Mouse (Mus musculus): ENCODE data around the gene Slc26a1.
"Not testable (repeated sequence)": the region's sequence is repeated elsewhere in the genome, so short reads cannot be mapped to it uniquely, and the experiment has no call there.

Gene Slc26a1

GRCm38 (mm10) chr5:108655891-108656650 is 19.3 kb downstream of the Slc26a1 start:
- no peak for DNase-seq (ENCODE audit: low read depth, low spot score)

GRCm38 (mm10) chr5:108655381-108655780 is 20.0 kb downstream of the Slc26a1 start:
- no peak for DNase-seq (ENCODE audit: low read depth, low spot score)

DNA sequence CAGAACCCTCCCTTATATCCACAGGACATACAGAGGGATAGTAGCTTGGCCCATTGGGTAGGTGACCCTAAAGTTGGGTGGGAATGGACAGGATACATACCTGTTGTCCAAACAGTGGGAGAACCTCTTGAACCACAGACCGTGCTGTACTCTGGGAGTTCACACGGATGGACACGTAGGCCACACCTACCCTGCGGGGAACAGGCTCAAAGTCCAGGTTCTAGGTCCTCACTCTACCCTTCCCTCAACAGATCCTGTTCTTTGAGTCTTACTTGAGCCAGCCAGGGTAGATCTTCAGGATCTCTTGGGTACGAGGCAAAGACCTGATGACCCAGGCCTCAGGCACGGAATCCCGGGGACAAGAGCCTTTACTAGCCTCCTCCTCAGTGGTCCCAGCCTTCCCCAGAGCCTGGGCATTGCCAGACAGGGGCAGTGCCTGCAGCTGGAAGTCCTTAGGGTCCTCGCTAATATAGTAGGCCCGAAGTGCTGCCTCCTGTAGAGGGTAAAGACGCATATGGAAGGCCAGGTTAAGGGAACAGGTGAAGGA is 20.9 kb downstream of the Slc26a1 start:
- no peak for DNase-seq (ENCODE audit: low read depth, low spot score)

DNA sequence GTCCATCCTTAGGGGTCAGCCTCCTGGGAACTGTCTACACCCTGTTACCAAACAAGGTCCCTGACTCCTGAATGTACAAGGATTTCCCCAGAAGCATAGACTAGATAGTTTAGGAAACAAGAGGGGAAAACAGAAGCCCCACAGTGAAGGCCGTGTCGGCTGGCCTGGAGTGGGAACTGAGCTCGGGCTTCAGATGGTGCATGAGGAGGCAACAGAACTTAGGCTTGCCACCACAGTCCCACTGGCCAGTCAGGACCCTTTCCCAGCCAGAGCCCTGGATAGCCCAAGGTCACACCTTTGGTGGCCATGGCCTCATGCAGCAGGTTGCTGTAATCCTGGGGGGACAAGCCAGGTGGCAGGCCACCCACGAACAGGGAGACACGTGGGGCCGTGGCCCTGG is 22.0 kb downstream of the Slc26a1 start:
- DNase-seq (ENCODE audit: low read depth, low spot score), result no peak

- DNase-seq (ENCODE audit: low read depth, low spot score), result peak; percentile 46
Measured at GRCm38 (mm10) chr5:108651823-108652222, 23.5 kb downstream of the Slc26a1 start.

DNA sequence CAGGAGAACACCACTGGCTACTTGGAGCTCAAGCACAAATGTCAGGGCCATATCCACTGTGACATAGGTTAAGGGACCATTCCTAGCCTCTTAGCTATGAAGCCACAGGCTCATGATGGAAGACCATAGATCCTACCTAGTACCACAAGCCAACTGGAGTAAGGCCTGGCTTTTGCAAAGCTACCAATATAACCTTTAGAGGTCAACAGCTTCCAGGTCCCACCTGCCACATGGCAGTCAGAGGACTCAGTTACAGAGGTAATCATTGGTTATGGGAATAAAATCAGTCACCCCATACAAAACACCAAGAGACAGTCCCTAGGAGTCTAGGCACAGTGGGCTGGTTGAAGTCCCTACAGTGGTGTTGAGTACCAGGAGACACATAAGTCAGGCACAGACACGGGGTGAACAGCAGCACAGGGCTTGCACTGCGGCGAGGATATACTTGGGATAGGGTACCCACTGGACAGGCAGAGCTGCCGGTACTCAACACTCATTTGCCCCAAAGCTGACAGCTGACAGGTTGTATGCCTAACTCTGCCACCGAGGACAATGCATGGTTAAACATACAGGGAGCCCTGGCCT is 24.1 kb downstream of the Slc26a1 start:
- DNase-seq (ENCODE audit: low read depth, low spot score), result no peak

- DNase-seq (ENCODE audit: low read depth, low spot score), result no peak
Measured at GRCm38 (mm10) chr5:108650341-108650740, 25.0 kb downstream of the Slc26a1 start.

DNA sequence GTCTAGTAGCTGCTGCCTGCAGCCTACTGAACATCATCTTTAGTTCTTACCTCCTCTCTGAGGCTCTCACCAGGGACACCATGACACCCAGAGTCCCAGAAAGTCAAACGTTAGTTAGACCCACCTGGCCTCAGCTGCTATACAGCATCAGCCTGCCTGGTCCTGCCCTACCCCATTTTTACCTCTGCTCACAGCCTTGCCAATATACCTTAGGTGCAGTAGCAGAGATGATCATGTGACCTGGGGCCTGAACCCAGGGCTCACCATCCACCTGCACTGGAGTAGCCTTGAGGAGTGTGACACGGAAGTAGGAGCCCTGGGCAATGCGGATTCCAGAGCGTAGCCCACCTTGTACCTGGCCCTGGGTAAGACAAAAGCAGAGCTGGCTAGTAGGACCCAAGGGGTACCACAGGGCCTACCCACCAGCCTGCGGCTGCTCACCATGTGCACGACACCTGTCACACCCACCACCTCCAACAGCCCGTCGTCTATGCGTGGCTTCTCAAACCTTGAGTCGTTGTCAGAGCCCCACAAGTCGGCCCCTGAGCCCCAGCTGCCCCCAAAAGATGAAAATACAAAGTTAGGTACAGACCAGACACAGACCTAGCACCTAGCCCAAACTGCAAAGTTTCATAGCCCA is 26.3 kb downstream of the Slc26a1 start:
- no peak for DNase-seq (ENCODE audit: low read depth, low spot score)

DNA sequence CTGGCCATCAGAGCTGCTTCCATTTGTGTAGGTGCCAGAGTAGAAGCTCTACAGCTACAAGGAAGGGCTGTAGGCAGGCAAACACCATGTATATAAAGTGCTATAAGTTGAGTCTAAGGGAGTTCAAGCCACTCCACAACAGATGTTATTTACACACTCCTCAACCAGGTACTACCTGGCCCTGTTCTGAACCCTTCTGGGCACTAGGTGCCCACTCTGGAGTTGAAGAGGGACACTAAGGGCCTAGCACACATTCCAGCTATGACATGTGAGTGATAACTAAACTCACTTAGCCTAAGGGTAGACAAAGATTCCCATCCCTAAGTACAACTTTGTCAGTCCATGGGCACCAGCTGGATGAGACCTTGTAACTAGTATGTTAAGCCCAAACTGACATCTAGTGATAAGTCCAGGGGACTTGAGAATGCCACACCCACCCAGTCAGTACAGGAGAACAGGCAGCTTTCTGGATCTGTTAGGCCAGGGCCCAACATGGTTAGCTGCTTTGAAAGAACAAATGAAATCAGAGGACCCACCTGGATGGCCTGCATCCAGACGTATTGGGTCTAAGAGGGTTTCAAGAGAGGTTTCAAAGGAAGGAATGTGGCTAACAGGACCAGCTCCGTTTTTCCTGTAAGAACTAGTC is 27.4 kb downstream of the Slc26a1 start:
- no peak for DNase-seq (ENCODE audit: low read depth, low spot score)

DNA sequence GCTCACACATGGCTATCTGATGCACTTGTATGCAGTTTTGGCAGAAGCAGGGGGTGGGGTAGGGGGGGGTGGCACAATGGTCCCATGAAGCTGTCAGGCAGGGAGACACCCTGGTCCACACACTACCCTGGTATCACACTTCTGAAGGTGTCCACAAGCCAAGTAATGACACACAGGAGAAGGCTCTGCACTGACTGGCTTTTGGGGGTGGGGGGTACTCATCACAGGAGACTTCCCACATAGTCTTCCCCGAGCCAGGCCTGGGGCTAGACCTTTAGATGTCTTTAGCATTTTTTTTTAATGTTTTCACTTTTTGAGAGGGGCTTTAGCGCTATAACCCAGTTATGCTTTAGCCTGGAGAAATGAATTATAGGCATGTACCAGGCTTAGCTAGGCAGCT is 28.1 kb downstream of the Slc26a1 start:
- DNase-seq (ENCODE audit: low read depth, low spot score), result no peak

GRCm38 (mm10) chr5:108646343-108646660 is 29.1 kb downstream of the Slc26a1 start:
- no peak for DNase-seq (ENCODE audit: low read depth, low spot score)

- DNase-seq (ENCODE audit: low read depth, low spot score), result peak; percentile 48
Measured at GRCm38 (mm10) chr5:108645651-108646342, 29.6 kb downstream of the Slc26a1 start.

DNA sequence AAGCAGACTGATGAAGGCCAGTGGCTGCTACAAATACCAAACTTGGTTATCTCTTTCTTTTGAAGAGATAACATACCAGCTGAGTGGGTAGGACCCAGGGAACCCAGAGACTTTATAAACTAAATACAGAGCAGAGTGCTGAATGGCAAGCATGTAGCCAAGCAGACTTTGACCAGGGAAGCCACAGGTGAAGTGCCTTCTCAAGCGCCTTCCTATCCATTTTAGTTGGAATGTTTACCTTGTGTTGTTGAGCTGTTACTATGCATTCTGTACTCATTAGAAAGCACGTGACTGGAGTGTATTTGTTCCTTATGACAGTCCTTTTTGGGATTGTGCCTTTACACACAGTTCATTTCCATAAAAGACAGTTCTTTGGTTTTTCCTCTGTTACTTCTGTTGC is 31.7 kb downstream of the Slc26a1 start:
- no peak for DNase-seq (ENCODE audit: low read depth, low spot score)

DNA sequence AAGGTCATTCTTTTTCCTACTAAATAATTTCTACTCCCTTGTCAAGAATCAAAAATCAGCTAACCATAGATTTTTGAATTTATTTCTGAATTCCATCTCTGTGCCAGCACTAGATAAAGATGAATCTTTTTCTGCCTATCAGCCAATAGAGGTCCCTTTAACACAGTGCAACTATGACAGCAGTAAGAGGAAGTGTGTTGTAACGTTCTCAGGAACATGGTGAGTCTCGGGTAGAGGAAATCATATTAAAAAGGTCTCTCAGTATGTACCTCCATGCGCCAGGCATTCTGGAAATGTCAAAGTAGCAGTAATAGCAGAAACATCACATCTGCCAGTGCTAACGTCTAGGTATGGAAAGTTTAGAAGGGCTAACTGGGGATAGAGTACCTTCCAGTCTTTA is 39.2 kb downstream of the Slc26a1 start:
- DNase-seq (ENCODE audit: low read depth, low spot score), result no peak

- not testable (repeated sequence) for DNase-seq (ENCODE audit: low read depth, low spot score)
Measured at GRCm38 (mm10) chr5:108634088-108634487, 41.3 kb downstream of the Slc26a1 start.

DNA sequence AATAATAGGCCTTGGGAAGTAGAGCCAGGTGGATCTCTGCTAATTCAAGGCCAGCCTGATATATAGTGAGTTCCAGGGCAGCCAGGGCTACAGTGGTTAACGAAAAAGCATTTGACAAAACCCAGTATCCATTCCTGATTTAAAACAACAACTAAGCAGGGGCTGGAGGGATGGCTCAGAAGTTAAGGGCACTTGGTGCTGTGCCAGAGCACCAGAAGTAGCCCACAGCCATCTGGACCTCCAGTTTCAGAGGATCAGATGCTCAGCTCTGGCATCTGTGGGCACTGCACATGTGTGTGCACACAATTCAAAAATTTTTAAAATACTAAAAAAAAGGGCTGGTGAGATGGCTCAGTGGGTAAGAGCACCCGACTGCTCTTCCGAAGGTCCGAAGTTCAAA is 41.7 kb downstream of the Slc26a1 start:
- no peak for DNase-seq (ENCODE audit: low read depth, low spot score)

DNA sequence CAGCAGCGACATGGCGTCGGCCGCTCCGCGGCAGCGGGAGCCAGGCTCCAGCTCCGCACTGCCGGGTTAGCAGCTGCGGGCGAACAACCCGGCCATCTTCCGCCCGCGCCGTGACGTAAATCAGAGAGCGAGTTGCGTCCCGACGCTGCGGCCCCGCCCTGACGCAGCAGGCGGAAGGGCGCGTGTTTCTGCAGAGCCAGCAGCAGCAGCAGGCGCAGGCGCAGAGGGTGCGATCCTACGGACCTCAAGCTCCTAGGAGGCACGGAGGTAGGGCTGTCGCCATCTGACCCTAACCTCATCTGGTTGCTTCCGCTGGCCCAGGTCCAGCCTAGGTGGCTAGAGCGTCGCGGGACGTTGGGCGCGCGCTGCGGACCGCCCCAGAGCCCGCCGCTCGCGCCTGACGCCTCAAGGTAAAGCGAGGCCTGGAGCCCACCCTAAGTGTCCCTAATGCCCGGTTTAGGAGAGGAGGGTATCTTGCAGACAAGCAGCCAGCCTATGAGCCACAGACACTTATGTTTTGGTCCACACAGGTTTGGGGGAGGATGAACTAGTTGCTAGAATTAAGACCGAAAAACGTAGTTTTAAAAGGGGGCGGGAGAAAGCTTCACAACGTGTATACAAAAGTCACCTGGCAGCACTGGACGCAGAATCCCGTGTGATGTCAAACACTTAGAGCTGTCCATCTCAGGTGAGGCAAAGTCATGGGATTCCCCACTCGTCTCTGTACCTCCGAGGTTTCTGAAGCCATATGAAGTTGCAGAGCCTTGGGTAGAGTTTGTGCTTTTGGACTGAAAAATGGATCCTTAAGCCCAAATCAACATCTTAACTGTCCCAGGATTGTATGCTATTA is 45.5 kb downstream of the Slc26a1 start, which contains the start of the genes Gak and Tmem175:
Gak (minus strand) TSS at position 122 of the 850 bp plus-strand sequence.
Tmem175 (plus strand) TSS at position 137 of the 850 bp plus-strand sequence.
- peak; percentile 95 for DNase-seq (ENCODE audit: low read depth, low spot score)

- no peak for DNase-seq (ENCODE audit: low read depth, low spot score)
Measured at GRCm38 (mm10) chr5:108628891-108629633, 46.3 kb downstream of the Slc26a1 start.

DNA sequence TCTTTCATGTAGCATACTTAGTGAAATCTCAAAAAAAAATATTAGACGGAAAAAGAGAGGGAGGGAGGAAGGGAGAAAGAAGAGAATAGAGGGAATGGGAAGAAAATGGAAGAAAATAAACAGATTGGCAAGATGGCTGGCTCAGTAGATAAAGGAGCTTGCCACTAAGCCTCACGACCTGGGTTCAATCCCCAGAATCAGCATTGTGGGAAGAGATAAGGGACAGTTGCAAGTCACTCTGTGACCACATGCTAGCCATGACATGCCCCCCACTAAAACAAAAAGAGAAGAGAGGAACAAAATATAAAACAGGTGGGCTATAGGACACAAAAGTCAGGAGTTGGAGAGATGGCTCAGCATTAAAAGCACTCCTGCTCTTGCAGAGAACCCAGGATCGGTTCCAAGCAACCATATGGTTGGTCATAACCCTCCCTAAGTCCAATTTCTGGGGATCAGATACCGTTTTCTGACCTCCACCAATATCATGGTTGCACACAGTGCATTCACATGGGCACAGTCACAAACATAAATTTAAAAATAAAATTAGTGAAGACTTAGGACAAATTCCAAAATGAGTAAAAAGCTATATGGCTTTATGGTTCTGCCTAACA is 49.2 kb downstream of the Slc26a1 start:
- DNase-seq (ENCODE audit: low read depth, low spot score), result no peak
